Mouse (Mus musculus) brain, adult 2 months (tissue): ENCODE measurements at regions not wholly inside any gene's neighbourhood (a gene's known extent, or its start where the extent isn't known, plus 50 kb on each side); places are given as distances from the start of the nearest gene placed in this dataset.
"Not testable (repeated sequence)": the region's sequence is repeated elsewhere in the genome, so short reads cannot be mapped to it uniquely, and the experiment has no call there.

Source experiments
- DNase-seq: peaks from one replicate; pipeline ENCODE4 v3.0.0; 2011; ENCODE audit warnings: low read depth, low spot score

DNA sequence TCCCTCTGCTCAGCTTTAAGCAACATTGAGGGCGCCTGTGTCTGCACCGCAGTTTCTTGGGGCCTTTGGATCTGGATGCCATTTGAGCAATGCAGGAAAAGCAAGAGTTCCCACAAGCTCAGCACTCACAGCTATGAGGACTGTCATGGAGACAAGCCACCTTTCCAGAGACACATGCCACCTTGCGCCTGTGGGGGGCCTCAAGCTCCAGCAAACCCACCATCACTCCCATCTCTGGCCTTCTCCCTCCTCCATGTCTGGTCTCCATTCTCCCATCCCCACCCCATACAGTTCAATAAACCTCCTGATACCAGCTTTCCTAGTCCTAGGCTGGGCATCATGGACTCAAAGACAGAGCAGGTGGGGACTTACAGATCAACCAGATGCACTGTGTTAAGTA is 97.8 kb downstream of the Wdr11 start:
- DNase-seq, result no peak

DNA sequence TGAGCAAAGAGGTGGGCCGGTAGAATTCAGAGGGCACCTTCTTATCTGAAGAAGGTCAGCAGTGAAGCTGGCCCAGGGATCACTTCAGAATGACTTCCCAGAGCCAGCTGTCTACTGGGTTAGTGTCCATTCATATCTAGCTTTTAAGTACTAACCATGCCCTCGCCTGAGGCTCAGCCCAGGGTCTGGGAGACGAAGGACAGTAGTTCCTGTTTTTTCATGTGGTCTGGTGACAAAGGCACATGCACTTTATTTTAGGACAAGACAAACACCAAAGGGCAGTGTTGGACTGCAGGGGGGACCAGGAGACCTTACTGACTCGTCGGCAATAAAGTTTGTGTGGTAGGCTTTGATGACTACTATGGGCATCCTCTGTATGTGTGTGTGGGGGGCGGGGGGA is 99.2 kb downstream of the Wdr11 start:
- no peak for DNase-seq

GRCm38 (mm10) chr7:129691619-129692071 is 100.0 kb downstream of the Wdr11 start:
- DNase-seq, result peak; percentile 11

GRCm38 (mm10) chr7:129693635-129694034 is 102.0 kb downstream of the Wdr11 start:
- DNase-seq, result no peak

- DNase-seq, result no peak
Observed at GRCm38 (mm10) chr7:129694168-129694567, 102.5 kb downstream of the Wdr11 start.

GRCm38 (mm10) chr7:129699931-129700570 is 108.4 kb downstream of the Wdr11 start:
- DNase-seq, result no peak

DNA sequence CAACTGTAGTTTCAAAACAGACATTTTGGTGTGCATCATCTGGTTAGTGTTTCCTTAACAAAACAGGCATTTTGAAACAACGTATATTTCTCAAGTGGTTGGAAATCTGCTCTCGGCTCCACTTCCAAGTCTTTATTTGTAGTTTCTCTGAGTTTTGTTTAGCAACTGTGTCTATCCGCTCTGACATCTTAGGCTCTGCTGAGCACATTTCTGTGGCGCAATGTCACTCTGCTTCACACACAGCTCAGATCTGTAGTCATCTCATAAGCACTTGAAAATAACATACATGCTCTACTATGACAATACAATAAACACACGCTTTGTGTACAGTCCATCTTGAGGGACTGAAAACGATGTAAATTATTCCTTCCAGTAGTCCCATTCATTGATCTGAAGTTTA is 135.9 kb downstream of the Wdr11 start:
- DNase-seq, result no peak

GRCm38 (mm10) chr7:129729709-129730238 is 138.1 kb downstream of the Wdr11 start:
- DNase-seq, result no peak

DNA sequence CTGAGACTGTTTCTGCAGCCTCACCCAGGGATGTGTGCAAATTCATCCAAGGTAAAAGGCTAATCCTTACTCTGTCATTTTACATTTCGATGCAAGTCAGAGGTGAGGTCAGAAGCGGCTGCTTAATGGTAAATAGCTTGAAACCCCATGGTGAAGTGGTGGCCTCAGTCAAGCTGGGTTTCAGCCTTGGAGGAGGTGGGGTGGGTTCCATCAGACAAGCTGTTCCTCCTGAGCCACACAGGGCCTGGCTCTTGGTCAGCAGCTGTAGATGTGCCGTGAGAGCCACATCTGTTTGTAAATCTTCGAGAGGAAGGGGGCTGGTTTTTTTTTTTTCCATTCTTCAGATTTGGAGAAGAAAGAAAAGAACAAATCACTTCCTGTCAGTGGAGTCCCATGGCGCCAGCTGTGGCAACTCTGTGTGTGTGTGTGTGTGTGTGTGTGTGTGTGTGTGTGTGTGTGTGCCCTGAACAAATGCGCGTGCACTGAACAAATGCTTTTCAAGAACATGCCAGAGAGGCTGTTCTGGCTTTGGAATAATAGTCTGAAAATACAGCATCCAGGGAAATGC is 139.2 kb downstream of the Wdr11 start:
- DNase-seq, result no peak

GRCm38 (mm10) chr7:129742657-129743056 is 151.0 kb downstream of the Wdr11 start:
- no peak for DNase-seq

- peak; percentile 23 for DNase-seq
Observed at GRCm38 (mm10) chr7:129743955-129744666, 152.4 kb downstream of the Wdr11 start.

DNA sequence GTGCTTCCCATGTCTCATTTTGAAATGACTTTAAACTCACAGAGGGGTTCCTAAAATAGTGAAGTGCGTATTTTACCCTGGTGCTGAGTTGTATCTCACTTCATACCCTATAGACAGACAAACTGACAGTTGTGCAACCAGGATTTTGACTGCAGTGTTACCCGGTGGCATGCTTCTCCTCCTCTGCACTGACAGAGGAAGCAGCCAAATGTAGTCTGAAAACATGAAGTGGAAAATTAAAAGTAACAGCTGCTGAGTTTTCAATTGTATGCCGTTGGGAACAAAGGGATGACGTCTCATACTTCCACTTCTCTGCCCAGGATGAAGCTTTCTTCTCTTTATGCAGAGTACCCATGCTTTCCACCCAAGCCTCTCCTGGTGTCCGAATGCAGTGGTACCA is 155.0 kb downstream of the Wdr11 start:
- no peak for DNase-seq

- no peak for DNase-seq
Observed at GRCm38 (mm10) chr7:129750936-129751335, 159.3 kb downstream of the Wdr11 start.

GRCm38 (mm10) chr7:129754737-129755136 is 163.1 kb downstream of the Wdr11 start:
- peak; percentile 28 for DNase-seq

- no peak for DNase-seq
Observed at GRCm38 (mm10) chr7:129756138-129756537, 164.5 kb downstream of the Wdr11 start.

DNA sequence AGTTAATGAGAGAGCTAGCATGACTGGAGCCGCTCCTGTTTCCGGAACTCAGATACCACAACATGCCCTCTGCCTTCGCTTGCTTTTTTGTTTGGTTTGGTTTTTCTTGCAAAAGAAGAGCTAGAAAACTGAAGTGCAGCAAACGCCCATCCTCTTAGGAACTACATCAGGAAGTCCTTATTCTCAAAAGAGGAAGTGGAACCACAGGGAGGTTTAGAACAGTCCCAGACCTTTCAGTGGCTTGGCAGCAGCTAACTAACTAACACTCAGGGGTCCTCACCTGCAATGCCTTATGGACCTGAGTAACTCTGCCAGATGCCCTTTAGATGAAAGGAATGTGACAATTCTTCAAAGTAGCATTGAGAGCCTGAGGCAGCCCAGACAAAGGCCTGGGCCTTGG is 168.2 kb downstream of the Wdr11 start:
- DNase-seq, result no peak

- DNase-seq, result no peak
Observed at GRCm38 (mm10) chr7:129760386-129760785, 168.7 kb downstream of the Wdr11 start.

GRCm38 (mm10) chr7:129763754-129764153 is 172.1 kb downstream of the Wdr11 start:
- no peak for DNase-seq

- DNase-seq, result peak; percentile 31
Observed at GRCm38 (mm10) chr7:129764456-129764970, 172.8 kb downstream of the Wdr11 start.

GRCm38 (mm10) chr7:129765681-129766080 is 174.0 kb downstream of the Wdr11 start:
- no peak for DNase-seq

DNA sequence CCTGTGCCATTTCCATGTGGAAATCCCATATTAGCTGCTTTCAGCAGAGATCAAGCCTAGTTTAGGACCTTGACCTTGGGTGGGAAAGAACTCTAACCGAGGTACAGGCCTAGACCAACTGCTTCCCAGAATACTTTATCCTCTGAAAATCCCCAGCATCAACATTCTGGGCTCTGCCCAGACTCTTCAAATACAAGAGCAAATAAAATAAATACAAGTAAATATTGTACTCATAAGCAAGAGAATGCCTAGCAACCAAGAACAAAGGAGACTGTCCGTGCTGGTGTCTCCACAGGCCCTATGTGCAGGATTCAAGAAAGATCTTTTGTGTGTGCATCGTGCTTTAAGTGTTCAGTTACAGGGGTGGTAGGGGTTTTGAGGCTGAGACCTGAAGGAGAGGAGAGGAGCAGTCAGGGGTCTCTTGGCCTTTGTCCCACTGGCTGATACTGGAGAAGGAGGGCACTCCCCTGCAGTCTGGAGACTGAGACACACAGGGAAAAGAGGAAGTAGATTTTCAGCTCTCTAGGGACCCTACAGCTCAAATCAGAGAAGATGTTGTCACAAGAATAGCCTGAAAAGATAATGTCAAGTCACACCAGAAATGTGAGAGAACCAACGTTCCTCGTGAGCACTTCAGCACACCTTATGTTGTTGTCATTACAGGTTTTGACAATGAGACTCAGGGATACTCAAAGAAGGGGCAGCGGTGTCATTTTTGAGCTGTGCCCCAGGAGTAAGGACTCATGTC is 174.6 kb downstream of the Wdr11 start:
- no peak for DNase-seq

DNA sequence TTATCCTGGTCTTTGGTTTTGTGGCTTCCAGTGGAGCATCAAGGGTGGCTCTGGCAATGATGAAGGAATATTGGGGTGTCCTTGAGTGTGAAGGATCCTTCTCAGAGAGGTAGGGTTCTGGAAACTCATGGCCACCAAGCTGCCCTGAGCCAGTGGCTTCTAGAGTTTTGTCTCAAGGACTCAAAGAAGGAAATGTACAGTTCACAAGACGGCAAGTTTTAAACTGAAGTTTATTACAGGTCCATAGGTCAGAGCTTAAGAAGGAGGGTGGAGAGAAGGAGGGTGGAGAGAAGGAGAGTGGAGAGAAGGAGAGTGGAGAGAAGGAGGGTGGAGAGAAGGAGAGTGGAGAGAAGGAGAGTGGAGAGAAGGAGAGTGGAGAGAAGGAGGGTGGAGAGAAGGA is 178.0 kb downstream of the Wdr11 start:
- DNase-seq, result not testable (repeated sequence)
